Mouse (Mus musculus): ENCODE data around the gene Stambp. TPM values are rescaled to one million over a fixed set of nuclear protein-coding genes. Genes with fewer than 3 reads are reported as not detected.

The Stambp gene
- polyA plus RNA-seq, 1 experiment from 2014 or later = 52.4 TPM

GRCm38 (mm10) chr6:83510210-83510609 lies 62.3 kb downstream of the Stambp start:
- H3K4me2 ChIP-seq (replicated peaks) = no peak overlapping the region
- no peak overlapping the region for H3K27ac ChIP-seq (replicated peaks)
- H3K27me3 ChIP-seq = no peaks in the 10 kb centered on the region
- no peak overlapping the region for H3K4me3 ChIP-seq
- ATAC-seq (replicated peaks) = no peak
- H3K4me1 ChIP-seq = peaks cover 14% of the 10 kb centered on the region
- WGBS = 62% methylated on average over 2 of the region's 2 CpGs
- H3K9ac ChIP-seq (replicated peaks) = 0 out of 2 replicates have a peak overlapping the region, but pooled peaks have one; percentile 3
- H3K9me3 ChIP-seq = no peaks in the 10 kb centered on the region
- H3K36me3 ChIP-seq = no peaks in the 10 kb centered on the region

- H3K4me1 ChIP-seq = peaks cover 17% of the 10 kb centered on the region
- 0 out of 2 replicates have a peak overlapping the region, but pooled peaks have one; percentile 35 for H3K27ac ChIP-seq (replicated peaks)
- no peaks in the 10 kb centered on the region for H3K27me3 ChIP-seq
- no peak for ATAC-seq (replicated peaks)
- H3K9ac ChIP-seq (replicated peaks) = 0 out of 2 replicates have a peak overlapping the region, but pooled peaks have one; percentile 3
- no peak overlapping the region for H3K4me2 ChIP-seq (replicated peaks)
- WGBS = 44% methylated on average over 8 of the region's 8 CpGs
- H3K9me3 ChIP-seq = no peaks in the 10 kb centered on the region
- H3K36me3 ChIP-seq = no peaks in the 10 kb centered on the region
- H3K4me3 ChIP-seq = no peak overlapping the region
These were observed 63.1 kb downstream of the Stambp start for GRCm38 (mm10) chr6:83509442-83509841.

- H3K36me3 ChIP-seq = no peaks in the 10 kb centered on the region
- H3K4me2 ChIP-seq (replicated peaks) = peak overlapping the region; percentile 74
- 27% methylated on average over 6 of the region's 6 CpGs for WGBS
- H3K9ac ChIP-seq (replicated peaks) = peak overlapping the region; percentile 44
- H3K4me1 ChIP-seq = peaks cover 17% of the 10 kb centered on the region
- H3K27ac ChIP-seq (replicated peaks) = peak overlapping the region; percentile 97
- no peaks in the 10 kb centered on the region for H3K9me3 ChIP-seq
- H3K4me3 ChIP-seq = peak overlapping the region; percentile 92
- ATAC-seq (replicated peaks) = no peak; the same call in 1 of the 2 replicates
- no peaks in the 10 kb centered on the region for H3K27me3 ChIP-seq
These were observed 65.4 kb downstream of the Stambp start for GRCm38 (mm10) chr6:83507168-83507546.

- no peaks in the 10 kb centered on the region for H3K27me3 ChIP-seq
- peaks cover 17% of the 10 kb centered on the region for H3K4me1 ChIP-seq
- H3K27ac ChIP-seq (replicated peaks) = peak within 1 kb of the TSS; percentile 97
- no peaks in the 10 kb centered on the region for H3K9me3 ChIP-seq
- no peaks in the 10 kb centered on the region for H3K36me3 ChIP-seq
- H3K4me2 ChIP-seq (replicated peaks) = peak within 1 kb of the TSS; percentile 74
- under 1% methylated on average over 54 of the region's 54 CpGs for WGBS
- peak within 1 kb of the TSS; percentile 92 for H3K4me3 ChIP-seq
- peak within 1 kb of the TSS; percentile 89 for H3K9ac ChIP-seq (replicated peaks)
- ATAC-seq (replicated peaks) = peak; percentile 100
These were observed 66.0 kb downstream of the Stambp start, which contains the start of gene Dguok for GRCm38 (mm10) chr6:83506258-83507167. Gene Dguok, minus strand, starts transcription at chr6:83506969.

GRCm38 (mm10) chr6:83505554-83505953 lies 67.0 kb downstream of the Stambp start:
- peak overlapping the region; percentile 89 for H3K9ac ChIP-seq (replicated peaks)
- peaks cover 17% of the 10 kb centered on the region for H3K4me1 ChIP-seq
- ATAC-seq (replicated peaks) = no peak
- H3K27ac ChIP-seq (replicated peaks) = peak overlapping the region; percentile 97; the same call in 1 of the 2 replicates
- WGBS = 92% methylated on average over 4 of the region's 4 CpGs
- H3K9me3 ChIP-seq = no peaks in the 10 kb centered on the region
- peak overlapping the region; percentile 92; the same call in 1 of the 2 replicates for H3K4me3 ChIP-seq
- H3K4me2 ChIP-seq (replicated peaks) = peak overlapping the region; percentile 74; the same call in 1 of the 2 replicates
- no peaks in the 10 kb centered on the region for H3K27me3 ChIP-seq
- no peaks in the 10 kb centered on the region for H3K36me3 ChIP-seq

- Histone ChIP-seq H3K4me1 (peaks cover 17% of the 10 kb centered on the region), H3K4me2 (replicated peaks) (no peak overlapping the region), H3K4me3 (no peak overlapping the region), H3K36me3 (peaks cover 5% of the 10 kb centered on the region; the same call in 1 of the 2 replicates), H3K9me3 (no peaks in the 10 kb centered on the region), H3K27me3 (no peaks in the 10 kb centered on the region), H3K27ac (replicated peaks) (no peak overlapping the region), H3K9ac (replicated peaks) (no peak overlapping the region)
- 90% methylated on average over 3 of the region's 3 CpGs for WGBS
- no peak for ATAC-seq (replicated peaks)
These were observed 69.2 kb downstream of the Stambp start for GRCm38 (mm10) chr6:83503361-83503760.

GRCm38 (mm10) chr6:83502656-83503055 lies 69.9 kb downstream of the Stambp start:
- H3K4me1 ChIP-seq = peaks cover 17% of the 10 kb centered on the region
- no peaks in the 10 kb centered on the region for H3K27me3 ChIP-seq
- H3K9ac ChIP-seq (replicated peaks) = no peak overlapping the region
- H3K4me2 ChIP-seq (replicated peaks) = no peak overlapping the region
- no peak overlapping the region for H3K27ac ChIP-seq (replicated peaks)
- no peak overlapping the region for H3K4me3 ChIP-seq
- ATAC-seq (replicated peaks) = no peak
- peaks cover 5% of the 10 kb centered on the region; the same call in 1 of the 2 replicates for H3K36me3 ChIP-seq
- WGBS = 92% methylated on average over 3 of the region's 3 CpGs
- H3K9me3 ChIP-seq = no peaks in the 10 kb centered on the region

GRCm38 (mm10) chr6:83501524-83502310 lies 70.8 kb downstream of the Stambp start:
- whole genome bisulfite sequencing = 66% methylated on average over 9 of the region's 9 CpGs
- H3K27ac ChIP-seq (replicated peaks) = no peak overlapping the region
- H3K36me3 ChIP-seq = peaks cover 5% of the 10 kb centered on the region; the same call in 1 of the 2 replicates
- no peak overlapping the region for H3K9ac ChIP-seq (replicated peaks)
- H3K9me3 ChIP-seq = no peaks in the 10 kb centered on the region
- no peak overlapping the region for H3K4me2 ChIP-seq (replicated peaks)
- peaks cover 14% of the 10 kb centered on the region for H3K4me1 ChIP-seq
- ATAC-seq (replicated peaks) = no peak
- H3K4me3 ChIP-seq = no peak overlapping the region
- H3K27me3 ChIP-seq = no peaks in the 10 kb centered on the region

- H3K4me3 ChIP-seq = no peak overlapping the region
- no peak overlapping the region for H3K4me2 ChIP-seq (replicated peaks)
- no peak overlapping the region for H3K9ac ChIP-seq (replicated peaks)
- H3K4me1 ChIP-seq = peaks cover 9% of the 10 kb centered on the region; the same call in 1 of the 2 replicates
- WGBS = 69% methylated on average over 3 of the region's 3 CpGs
- H3K36me3 ChIP-seq = peaks cover 5% of the 10 kb centered on the region; the same call in 1 of the 2 replicates
- no peaks in the 10 kb centered on the region for H3K9me3 ChIP-seq
- H3K27ac ChIP-seq (replicated peaks) = no peak overlapping the region
- no peak for ATAC-seq (replicated peaks)
- H3K27me3 ChIP-seq = no peaks in the 10 kb centered on the region
These were observed 72.1 kb downstream of the Stambp start for GRCm38 (mm10) chr6:83500462-83500861.

- Histone ChIP-seq H3K27ac (replicated peaks) (no peak overlapping the region), H3K27me3 (no peaks in the 10 kb centered on the region), H3K4me3 (no peak overlapping the region), H3K36me3 (peaks cover 5% of the 10 kb centered on the region; the same call in 1 of the 2 replicates), H3K4me1 (0 out of 2 replicates have a peak, but pooled peaks cover 3% of the 10 kb centered on the region), H3K9me3 (no peaks in the 10 kb centered on the region), H3K4me2 (replicated peaks) (no peak overlapping the region), H3K9ac (replicated peaks) (no peak overlapping the region)
- ATAC-seq (replicated peaks) = no peak
- WGBS = 95% methylated on average over 10 of the region's 10 CpGs
These were observed 73.5 kb downstream of the Stambp start for GRCm38 (mm10) chr6:83499078-83499477.

- Histone ChIP-seq H3K4me1 (0 out of 2 replicates have a peak, but pooled peaks cover 3% of the 10 kb centered on the region), H3K9me3 (no peaks in the 10 kb centered on the region), H3K9ac (replicated peaks) (no peak overlapping the region), H3K36me3 (peaks cover 11% of the 10 kb centered on the region), H3K4me3 (no peak overlapping the region), H3K27me3 (no peaks in the 10 kb centered on the region), H3K27ac (replicated peaks) (no peak overlapping the region), H3K4me2 (replicated peaks) (no peak overlapping the region)
- 84% methylated on average over 22 of the region's 22 CpGs for WGBS
- no peak for ATAC-seq (replicated peaks)
These were observed 75.5 kb downstream of the Stambp start for GRCm38 (mm10) chr6:83496753-83497710.

Measured in forebrain, embryonic 15.5 days (tissue).